Mouse (Mus musculus) olfactory bulb, adult 2 months (tissue): ENCODE results near the gene Cep104.

ENCODE experiments used
- CTCF ChIP-seq: fragments of 200-500 bp; IDR thresholded peaks from 2 replicates; pipeline ENCODE4 v1.5.1; 2012; ENCODE audit warnings: low read depth, mild to moderate bottlenecking, low read length, moderate library complexity; ENCODE audit not compliant: insufficient read depth
- POLR2A ChIP-seq: fragments of 200-500 bp; IDR thresholded peaks from 2 replicates; pipeline ENCODE4 v1.6.1; 2012; ENCODE audit warnings: mild to moderate bottlenecking, low read depth, low read length, moderate library complexity; ENCODE audit not compliant: insufficient read depth

DNA sequence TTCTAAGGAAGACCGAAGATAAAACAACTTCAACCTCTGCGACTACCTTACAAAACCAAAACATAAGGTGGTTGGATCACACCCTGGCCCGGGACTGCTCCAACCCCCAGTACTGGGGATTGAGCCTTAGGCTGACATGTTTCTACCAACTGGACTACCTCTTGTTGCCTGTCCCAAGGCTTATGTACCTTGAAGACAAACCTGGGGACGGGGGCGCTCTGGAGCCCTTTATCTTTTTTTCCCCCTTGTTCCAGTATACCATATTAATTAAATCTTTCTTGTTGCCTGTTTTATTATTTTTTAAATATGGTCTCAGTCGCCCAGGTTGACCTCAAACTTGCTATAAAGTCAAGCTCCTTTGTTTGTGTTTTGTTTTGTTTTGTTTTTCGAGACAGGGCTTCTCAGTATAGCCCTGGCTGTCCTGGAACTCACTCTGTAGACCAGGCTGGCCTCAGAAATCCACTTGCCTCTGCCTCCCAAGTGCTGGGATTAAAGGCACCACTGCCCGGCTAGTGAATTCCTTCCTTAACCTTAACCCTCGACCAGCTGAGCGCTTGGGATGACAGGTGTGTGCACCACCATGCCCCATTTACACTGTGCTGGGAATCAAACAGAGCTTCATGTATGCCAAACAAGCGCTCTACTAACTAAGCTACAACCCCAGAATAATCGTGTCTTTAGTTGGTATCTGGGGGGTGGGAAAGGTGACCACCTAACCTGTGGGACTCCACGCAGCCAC lies 36.1 kb downstream of the Cep104 start:
- no peak for TF ChIP-seq POLR2A
- TF ChIP-seq CTCF, result no peak
